Mouse (Mus musculus): ENCODE measurements around the gene Rai1.

- TF ChIP-seq POLR2A (IDR thresholded peaks at IDR 0.05; ENCODE audit: low read depth, low read length), result no peak
- TF ChIP-seq CTCF (conservative IDR thresholded peaks at IDR 0.05 in 1 of 2, IDR thresholded peaks at IDR 0.05 in 1 of 2; ENCODE audit: low read depth in 2 of 2, low read length in 2 of 2), result peak; percentile 56 to 95
- TF ChIP-seq TCF12 (IDR thresholded peaks at IDR 0.05; ENCODE audit: low read depth, low read length), result no peak
- no peak for TF ChIP-seq POLR2AphosphoS2 (IDR thresholded peaks at IDR 0.05; ENCODE audit: low read depth, low read length)
- peak; percentile 45; the same call in 1 of the 2 replicates for TF ChIP-seq ZC3H11A (IDR thresholded peaks at IDR 0.05; ENCODE audit: low read depth, low read length)
- TF ChIP-seq SMC3 (IDR thresholded peaks at IDR 0.05; ENCODE audit: low read depth, low read length), result peak; percentile 86
- TF ChIP-seq GABPA (IDR thresholded peaks at IDR 0.05; ENCODE audit: insufficient replicate concordance, low read depth, low read length), result no peak
- TF ChIP-seq E2F4 (IDR thresholded peaks at IDR 0.05; ENCODE audit: insufficient replicate concordance, low read depth, low read length), result no peak
- TF ChIP-seq MYC (IDR thresholded peaks at IDR 0.05; ENCODE audit: low read depth, low read length), result peak; percentile 55; the same call in 1 of the 2 replicates
- TF ChIP-seq MAX (IDR thresholded peaks at IDR 0.05; ENCODE audit: low read length), result no peak
These were observed 28.0 kb upstream of the Rai1 start for GRCm38 (mm10) chr11:60076790-60077189.

Measured in CH12.LX (cell line).